Mouse (Mus musculus): ENCODE results near the gene Gm597. TPM values are rescaled to one million over a fixed set of nuclear protein-coding genes. Genes with fewer than 3 reads are reported as not detected.

Gene Gm597
- not detected in 4 replicates for total RNA-seq (2023; ENCODE audit: inconsistent age)

DNA sequence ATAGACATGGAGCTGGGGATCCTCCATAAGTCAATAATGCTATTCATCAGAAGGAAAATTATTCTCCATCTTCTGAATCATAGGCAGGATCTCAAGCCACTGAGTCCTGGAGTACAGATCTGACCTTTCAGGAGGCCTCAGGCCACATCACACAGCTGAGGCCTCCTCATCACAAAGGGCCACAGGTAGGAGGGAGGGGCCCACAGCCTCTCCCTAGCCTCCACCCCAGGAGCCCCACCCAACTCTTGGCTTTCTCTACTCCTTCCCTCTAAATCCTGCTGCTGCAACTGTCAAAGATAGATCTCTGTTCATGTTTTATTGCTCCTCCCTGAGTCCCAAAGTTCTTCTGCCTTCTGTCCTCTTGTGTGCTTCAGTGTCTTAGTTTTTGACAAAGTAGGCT, at the start of gene Gm597:
TSS of gene Gm597 (minus strand) at position 101 of the 400 bp plus-strand sequence.

